Mouse (Mus musculus) embryo, embryonic 9.5 days (tissue): ENCODE measurements around the gene Zmynd10.

ENCODE experiments used
- DNase-seq: peaks from one replicate; pipeline ENCODE4 v3.0.0-alpha.2; 2017; ENCODE audit errors: extremely low spot score

Zmynd10 gene

GRCm38 (mm10) chr9:107579023-107579900 lies 32.2 kb downstream of the Zmynd10 start:
- no peak for DNase-seq

- DNase-seq = peak; percentile 82
Measured at GRCm38 (mm10) chr9:107580501-107581317, 33.6 kb downstream of the Zmynd10 start, which contains the start of gene Hyal3. Gene Hyal3, plus strand, starts transcription at chr9:107580818.

- no peak for DNase-seq
Measured at GRCm38 (mm10) chr9:107581584-107581983, 34.5 kb downstream of the Zmynd10 start.

GRCm38 (mm10) chr9:107582509-107583062 lies 35.5 kb downstream of the Zmynd10 start:
- DNase-seq = no peak

- no peak for DNase-seq
Measured at GRCm38 (mm10) chr9:107583174-107583573, 36.1 kb downstream of the Zmynd10 start.

GRCm38 (mm10) chr9:107586504-107586903 lies 39.4 kb downstream of the Zmynd10 start:
- DNase-seq = no peak

GRCm38 (mm10) chr9:107586974-107587832 lies 40.1 kb downstream of the Zmynd10 start, which contains the start of gene Ifrd2:
Gene Ifrd2, plus strand, starts transcription at chr9:107587642.
- DNase-seq = peak; percentile 95

- no peak for DNase-seq
Measured at GRCm38 (mm10) chr9:107587833-107588639, 40.9 kb downstream of the Zmynd10 start.

GRCm38 (mm10) chr9:107590058-107590772 lies 43.1 kb downstream of the Zmynd10 start:
- no peak for DNase-seq

GRCm38 (mm10) chr9:107590773-107591060 lies 43.6 kb downstream of the Zmynd10 start:
- no peak for DNase-seq

GRCm38 (mm10) chr9:107593101-107593976 lies 46.2 kb downstream of the Zmynd10 start:
- no peak for DNase-seq

GRCm38 (mm10) chr9:107594281-107595062 lies 47.4 kb downstream of the Zmynd10 start:
- DNase-seq = no peak

GRCm38 (mm10) chr9:107596619-107597569 lies 49.8 kb downstream of the Zmynd10 start:
- no peak for DNase-seq

- no peak for DNase-seq
Measured at GRCm38 (mm10) chr9:107598385-107598784, 51.3 kb downstream of the Zmynd10 start.

GRCm38 (mm10) chr9:107599433-107599832 lies 52.3 kb downstream of the Zmynd10 start:
- no peak for DNase-seq

GRCm38 (mm10) chr9:107599842-107600241 lies 52.7 kb downstream of the Zmynd10 start:
- DNase-seq = no peak

GRCm38 (mm10) chr9:107600745-107601144 lies 53.6 kb downstream of the Zmynd10 start:
- no peak for DNase-seq
